Mouse (Mus musculus): Measurements from ENCODE around the gene Tjp1.

- TF ChIP-seq POLR2A (IDR thresholded peaks at IDR 0.05; ENCODE audit: low read depth, low read length) (no peak), CTCF (conservative IDR thresholded peaks at IDR 0.05; ENCODE audit: insufficient read depth, insufficient read length, low read depth, low read length) (no peak)
Observed at GRCm38 (mm10) chr7:65436921-65437320, 90.7 kb downstream of the Tjp1 start.
